Mouse (Mus musculus): ENCODE measurements around the gene Tenm2. TPM values are rescaled to one million over a fixed set of nuclear protein-coding genes. Genes with fewer than 3 reads are reported as not detected.

The Tenm2 gene
- polyA plus RNA-seq, 1 experiment from 2014 or later = not detected

DNA sequence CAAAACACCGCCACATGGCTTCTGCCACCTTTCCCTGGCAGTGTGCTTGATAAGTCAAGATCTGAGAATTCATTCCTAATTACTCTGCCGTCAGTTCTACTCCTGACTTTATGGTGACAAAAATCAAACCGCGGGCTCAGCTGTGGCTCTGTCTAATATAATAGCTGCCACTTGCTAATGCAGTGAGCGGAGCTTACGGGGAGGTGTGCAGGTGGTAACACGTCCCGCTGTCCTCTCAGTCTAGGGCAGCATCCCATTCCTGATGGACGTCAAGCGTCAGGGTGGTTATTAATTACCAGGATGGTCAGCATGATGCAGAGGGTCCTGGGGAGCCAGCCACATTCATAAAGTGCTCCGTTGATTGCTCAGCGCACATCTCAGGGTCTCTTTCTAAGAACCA, 903.5 kb downstream of the Tenm2 start:
- DNase-seq (no peak), ATAC-seq (no peak)
- Histone ChIP-seq H3K36me3 (replicated peaks; ENCODE audit: insufficient read depth, low read length) (no peaks in the 10 kb centered on the region), H3K4me2 (ENCODE audit: low read depth, low read length) (no peak overlapping the region), H3K4me3 (ENCODE audit: low read depth, low read length) (no peak overlapping the region), H3K9me3 (ENCODE audit: low read length) (no peaks in the 10 kb centered on the region), H3K4me1 (ENCODE audit: insufficient read depth) (no peaks in the 10 kb centered on the region), H3K27ac (ENCODE audit: low read depth) (no peak overlapping the region), H3K27me3 (ENCODE audit: insufficient read depth, low read length) (no peaks in the 10 kb centered on the region), H3K9ac (replicated peaks) (no peak overlapping the region)
- WGBS (ENCODE audit: insufficient replicate concordance) = 69% methylated on average over 12 of the region's 12 CpGs
- TF ChIP-seq EP300 (IDR thresholded peaks at IDR 0.05; ENCODE audit: low read depth) (no peak), CTCF (IDR thresholded peaks at IDR 0.05; ENCODE audit: low read depth) (no peak)

DNA sequence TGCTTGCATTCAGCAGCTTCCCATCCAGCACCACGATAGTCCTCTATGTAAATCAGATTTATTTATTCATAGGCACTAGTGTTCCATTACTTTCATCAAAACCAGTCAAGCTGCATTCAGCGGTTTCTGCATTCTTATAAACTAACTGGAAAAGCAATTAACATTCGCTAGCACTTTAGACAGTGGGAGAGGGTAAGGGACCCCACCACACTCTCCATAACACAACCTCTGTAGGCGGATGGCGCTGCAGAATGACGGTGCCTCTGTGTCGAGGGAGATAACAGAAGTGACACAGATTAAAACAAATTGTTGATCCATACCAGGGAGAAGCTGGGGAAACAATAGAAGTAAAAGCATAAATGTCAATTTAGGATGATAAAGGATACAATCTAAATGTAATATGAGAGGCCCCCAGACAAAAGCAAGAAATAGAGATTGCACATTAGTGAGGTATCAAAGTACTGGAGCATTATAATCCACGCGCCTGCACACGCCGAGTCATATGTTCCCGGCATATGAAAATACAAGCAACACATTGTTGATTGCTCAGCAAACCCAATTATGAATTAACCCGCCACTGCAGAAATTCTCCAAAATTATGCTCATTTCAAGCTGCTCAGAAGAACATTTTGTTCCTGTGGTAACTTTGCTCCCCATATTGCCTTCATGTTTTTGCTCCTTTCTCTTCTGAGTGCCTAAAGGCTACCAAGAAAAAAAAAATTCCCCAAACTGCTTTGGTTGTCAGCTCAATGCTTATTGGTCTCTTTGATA, 904.2 kb downstream of the Tenm2 start:
- Histone ChIP-seq H3K27me3 (ENCODE audit: insufficient read depth, low read length) (no peaks in the 10 kb centered on the region), H3K4me3 (ENCODE audit: low read depth, low read length) (no peak overlapping the region), H3K9ac (replicated peaks) (no peak overlapping the region), H3K4me2 (ENCODE audit: low read depth, low read length) (no peak overlapping the region), H3K36me3 (replicated peaks; ENCODE audit: insufficient read depth, low read length) (no peaks in the 10 kb centered on the region), H3K9me3 (ENCODE audit: low read length) (no peaks in the 10 kb centered on the region), H3K4me1 (ENCODE audit: insufficient read depth) (no peaks in the 10 kb centered on the region), H3K27ac (ENCODE audit: low read depth) (no peak overlapping the region)
- 76% methylated on average over 13 of the region's 13 CpGs for WGBS (ENCODE audit: insufficient replicate concordance)
- DNase-seq (no peak), ATAC-seq (no peak)
- no peak for TF ChIP-seq EP300 (IDR thresholded peaks at IDR 0.05; ENCODE audit: low read depth)
- TF ChIP-seq CTCF (IDR thresholded peaks at IDR 0.05; ENCODE audit: low read depth) = no peak

DNA sequence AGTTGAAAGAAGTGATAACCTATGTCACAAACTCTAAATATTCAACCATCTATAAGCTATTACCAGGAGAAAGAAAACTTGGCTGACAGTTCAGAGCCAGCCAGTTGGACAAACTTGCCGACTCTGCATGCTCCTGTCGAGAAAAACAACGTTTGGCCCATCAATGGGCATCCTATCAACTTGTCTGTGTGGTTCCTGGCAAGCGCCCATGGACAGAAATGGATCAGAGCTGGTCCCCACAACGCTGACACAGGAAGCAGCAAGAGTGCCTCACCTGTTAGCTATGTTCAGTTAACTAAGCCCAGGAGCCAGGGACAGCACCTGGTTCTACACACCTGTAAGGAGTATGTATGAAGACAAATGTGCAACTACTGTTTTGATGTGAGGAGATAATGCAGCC, 908.5 kb downstream of the Tenm2 start:
- no peaks in the 10 kb centered on the region for H3K36me3 ChIP-seq (replicated peaks; ENCODE audit: insufficient read depth, low read length)
- no peak for TF ChIP-seq CTCF (IDR thresholded peaks at IDR 0.05; ENCODE audit: low read depth)
- no peaks in the 10 kb centered on the region for H3K9me3 ChIP-seq (ENCODE audit: low read length)
- H3K27me3 ChIP-seq (ENCODE audit: insufficient read depth, low read length) = no peaks in the 10 kb centered on the region
- DNase-seq (no peak), ATAC-seq (no peak)
- no peak overlapping the region for H3K4me3 ChIP-seq (ENCODE audit: low read depth, low read length)
- H3K9ac ChIP-seq (replicated peaks) = no peak overlapping the region
- H3K4me2 ChIP-seq (ENCODE audit: low read depth, low read length) = no peak overlapping the region
- 72% methylated on average over 5 of the region's 5 CpGs for WGBS (ENCODE audit: insufficient replicate concordance)
- no peaks in the 10 kb centered on the region for H3K4me1 ChIP-seq (ENCODE audit: insufficient read depth)
- no peak overlapping the region for H3K27ac ChIP-seq (ENCODE audit: low read depth)

DNA sequence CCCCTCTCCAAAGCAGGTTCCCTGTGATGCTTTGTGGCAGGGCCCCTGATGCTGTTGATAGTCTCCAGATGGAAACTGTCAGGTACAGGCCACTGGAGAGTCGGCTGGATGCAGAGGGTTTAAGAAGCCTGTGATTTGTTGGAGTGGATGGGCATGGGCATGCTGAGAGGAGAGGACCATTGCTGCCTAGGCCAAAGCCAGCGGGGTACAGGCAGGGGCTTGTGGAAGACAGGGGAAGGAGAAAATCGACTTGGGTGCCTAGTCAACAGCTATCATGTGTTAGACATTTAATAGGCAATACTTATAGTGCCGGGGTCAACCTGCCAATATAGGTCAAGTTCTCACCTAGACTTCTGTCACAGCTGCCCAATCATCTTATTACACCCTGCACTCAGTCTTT, 926.4 kb downstream of the Tenm2 start:
- ATAC-seq = no peak
- Histone ChIP-seq H3K27me3 (ENCODE audit: insufficient read depth, low read length) (no peaks in the 10 kb centered on the region), H3K36me3 (replicated peaks; ENCODE audit: insufficient read depth, low read length) (no peaks in the 10 kb centered on the region), H3K27ac (ENCODE audit: low read depth) (no peak overlapping the region), H3K4me1 (ENCODE audit: insufficient read depth) (no peaks in the 10 kb centered on the region), H3K9ac (replicated peaks) (no peak overlapping the region), H3K4me2 (ENCODE audit: low read depth, low read length) (no peak overlapping the region), H3K4me3 (ENCODE audit: low read depth, low read length) (no peak overlapping the region), H3K9me3 (ENCODE audit: low read length) (no peaks in the 10 kb centered on the region)
- no peak for DNase-seq
- TF ChIP-seq CTCF (IDR thresholded peaks at IDR 0.05; ENCODE audit: low read depth) (no peak), EP300 (IDR thresholded peaks at IDR 0.05; ENCODE audit: low read depth) (no peak)
- WGBS (ENCODE audit: insufficient replicate concordance) = 75% methylated on average over 4 of the region's 4 CpGs

DNA sequence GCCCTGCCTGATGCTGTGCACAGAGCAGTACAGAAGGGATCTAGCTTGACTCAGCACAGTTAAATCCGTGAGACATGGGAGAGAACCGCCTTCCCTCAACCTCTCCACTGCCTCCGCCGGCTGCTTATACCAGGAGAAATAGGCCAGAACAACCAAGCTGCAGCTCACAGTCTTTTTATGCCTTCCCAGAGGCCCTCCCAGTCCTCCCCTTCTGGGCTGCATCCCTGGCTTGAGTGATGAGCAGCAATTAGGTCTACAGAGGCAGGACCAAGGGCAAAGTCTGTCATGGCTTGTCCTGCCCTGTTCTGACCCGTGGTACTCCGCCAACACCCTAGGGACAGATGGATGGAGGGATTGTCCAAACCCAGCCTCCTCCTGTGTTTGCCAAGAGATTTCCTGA, 928.5 kb downstream of the Tenm2 start:
- DNase-seq = no peak
- H3K4me1 ChIP-seq (ENCODE audit: insufficient read depth) = no peaks in the 10 kb centered on the region
- H3K9ac ChIP-seq (replicated peaks) = no peak overlapping the region
- no peaks in the 10 kb centered on the region for H3K9me3 ChIP-seq (ENCODE audit: low read length)
- H3K4me2 ChIP-seq (ENCODE audit: low read depth, low read length) = no peak overlapping the region
- no peaks in the 10 kb centered on the region for H3K27me3 ChIP-seq (ENCODE audit: insufficient read depth, low read length)
- no peak for TF ChIP-seq EP300 (IDR thresholded peaks at IDR 0.05; ENCODE audit: low read depth)
- no peak for TF ChIP-seq CTCF (IDR thresholded peaks at IDR 0.05; ENCODE audit: low read depth)
- 85% methylated on average over 6 of the region's 6 CpGs for WGBS (ENCODE audit: insufficient replicate concordance)
- H3K27ac ChIP-seq (ENCODE audit: low read depth) = no peak overlapping the region
- no peaks in the 10 kb centered on the region for H3K36me3 ChIP-seq (replicated peaks; ENCODE audit: insufficient read depth, low read length)
- H3K4me3 ChIP-seq (ENCODE audit: low read depth, low read length) = no peak overlapping the region
- no peak for ATAC-seq

DNA sequence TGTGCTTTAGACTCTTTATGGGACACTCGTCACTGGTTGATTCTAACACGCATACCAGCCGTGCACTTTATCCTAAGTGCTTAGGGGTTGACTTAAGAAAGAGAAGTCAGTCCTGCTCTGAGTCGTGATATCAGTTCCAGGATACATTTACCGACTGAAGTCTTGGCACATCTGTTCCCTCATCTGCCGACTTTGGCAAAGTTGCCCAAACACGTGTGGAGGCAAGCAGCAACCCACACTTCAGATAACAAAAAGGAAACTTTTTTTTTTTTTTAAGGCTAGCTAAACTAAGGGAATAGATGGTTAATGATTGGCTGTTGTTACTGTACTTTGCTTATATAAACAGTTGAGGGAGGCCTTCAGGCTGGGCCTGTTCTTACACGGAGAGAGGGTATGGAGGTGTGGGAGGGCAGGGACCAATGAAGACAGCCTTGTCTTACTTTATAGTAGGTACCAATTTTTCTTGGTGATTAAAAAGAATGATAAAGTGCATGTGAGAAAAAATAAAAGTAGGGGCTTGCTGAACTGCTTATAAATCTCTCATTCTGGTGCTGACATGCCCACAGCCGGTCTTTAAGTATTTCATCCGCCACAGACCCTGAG, 930.3 kb downstream of the Tenm2 start:
- no peak overlapping the region for H3K4me3 ChIP-seq (ENCODE audit: low read depth, low read length)
- DNase-seq = no peak
- no peaks in the 10 kb centered on the region for H3K36me3 ChIP-seq (replicated peaks; ENCODE audit: insufficient read depth, low read length)
- no peaks in the 10 kb centered on the region for H3K9me3 ChIP-seq (ENCODE audit: low read length)
- no peak overlapping the region for H3K27ac ChIP-seq (ENCODE audit: low read depth)
- H3K4me2 ChIP-seq (ENCODE audit: low read depth, low read length) = no peak overlapping the region
- TF ChIP-seq CTCF (IDR thresholded peaks at IDR 0.05; ENCODE audit: low read depth) (no peak), EP300 (IDR thresholded peaks at IDR 0.05; ENCODE audit: low read depth) (no peak)
- 76% methylated on average over 10 of the region's 10 CpGs for WGBS (ENCODE audit: insufficient replicate concordance)
- no peaks in the 10 kb centered on the region for H3K27me3 ChIP-seq (ENCODE audit: insufficient read depth, low read length)
- H3K9ac ChIP-seq (replicated peaks) = no peak overlapping the region
- no peaks in the 10 kb centered on the region for H3K4me1 ChIP-seq (ENCODE audit: insufficient read depth)
- ATAC-seq = no peak
